ENCODE assay signal across 10 mouse cellular contexts in genomic region chr7:57591578-57592431, GRCm38 (mm10).
DNase-seq lines count a peak whose midpoint lies in the region; ATAC-seq lines count a peak whose summit lies in the region.
"Had no signal": no experiment of that assay in that cellular context is flagged by ENCODE, and none has a peak within 500 bp of the region (broad histone marks: within the 10 kb centered on the region; RNA-seq: fewer than 3 reads in every experiment).

No protein-coding gene starts in this region.

- no peaks in the 10 kb centered on the region for H3K9me3 ChIP-seq in forebrain, embryonic 15.5 days
- H3K9me3 ChIP-seq in intestine, embryonic 14.5 days (ENCODE audit: control insufficient read depth, low read length): no peaks in the 10 kb centered on the region
- H3K9me3 ChIP-seq in limb, embryonic 12.5 days: no peaks in the 10 kb centered on the region
- H3K9me3 ChIP-seq in neural tube, embryonic 11.5 days (ENCODE audit: control insufficient read depth, low read length): no peaks in the 10 kb centered on the region

- no peaks in the 10 kb centered on the region for H3K36me3 ChIP-seq in forebrain, embryonic 15.5 days
- no peaks in the 10 kb centered on the region for H3K36me3 ChIP-seq in intestine, embryonic 14.5 days (ENCODE audit: control insufficient read depth, insufficient read depth, low read length)
- H3K36me3 ChIP-seq in limb, embryonic 12.5 days: no peaks in the 10 kb centered on the region
- no peaks in the 10 kb centered on the region for H3K36me3 ChIP-seq in neural tube, embryonic 11.5 days (ENCODE audit: control insufficient read depth, insufficient read depth, low read length)
- H3K36me3 ChIP-seq: G1E had no signal

- under 1% methylated on average over 56 of the region's 56 CpGs for WGBS in forebrain, embryonic 15.5 days
- under 1% methylated on average over 54 of the region's 56 CpGs for WGBS in intestine, embryonic 14.5 days
- under 1% methylated on average over 56 of the region's 56 CpGs for WGBS in limb, embryonic 12.5 days
- WGBS in neural tube, embryonic 11.5 days: under 1% methylated on average over 55 of the region's 56 CpGs

- H3K27me3 ChIP-seq in forebrain, embryonic 15.5 days: 0 out of 2 replicates have a peak, but pooled peaks cover 4% of the 10 kb centered on the region
- peaks cover 26% of the 10 kb centered on the region for H3K27me3 ChIP-seq in intestine, embryonic 14.5 days (replicated peaks; ENCODE audit: control insufficient read depth, insufficient read depth, low read length)
- peaks cover 35% of the 10 kb centered on the region for H3K27me3 ChIP-seq in limb, embryonic 12.5 days
- H3K27me3 ChIP-seq in neural tube, embryonic 11.5 days (ENCODE audit: control insufficient read depth, insufficient read depth, low read length): peaks cover 9% of the 10 kb centered on the region; the same call in 1 of the 2 replicates

- peaks cover 17% of the 10 kb centered on the region for H3K4me1 ChIP-seq in forebrain, embryonic 15.5 days
- H3K4me1 ChIP-seq in intestine, embryonic 14.5 days (replicated peaks; ENCODE audit: control insufficient read depth, insufficient read depth, low read length): 0 out of 2 replicates have a peak, but pooled peaks cover 4% of the 10 kb centered on the region
- peaks cover 12% of the 10 kb centered on the region for H3K4me1 ChIP-seq in limb, embryonic 12.5 days (replicated peaks)
- 0 out of 2 replicates have a peak, but pooled peaks cover 3% of the 10 kb centered on the region for H3K4me1 ChIP-seq in neural tube, embryonic 11.5 days (ENCODE audit: control insufficient read depth, insufficient read depth, low read length)

- peak overlapping the region; percentile 86 for H3K27ac ChIP-seq in forebrain, embryonic 15.5 days (replicated peaks)
- H3K27ac ChIP-seq in intestine, embryonic 14.5 days (ENCODE audit: low read depth): no peak overlapping the region
- no peak overlapping the region for H3K27ac ChIP-seq in limb, embryonic 12.5 days
- no peak overlapping the region; the same call in 1 of the 2 replicates for H3K27ac ChIP-seq in neural tube, embryonic 11.5 days (ENCODE audit: low read depth, low read length)
- H3K27ac ChIP-seq: macrophage had no signal

- peak overlapping the region; percentile 94 for H3K4me2 ChIP-seq in forebrain, embryonic 15.5 days (replicated peaks)
- H3K4me2 ChIP-seq in intestine, embryonic 14.5 days (ENCODE audit: low read length): peak overlapping the region; percentile 91
- peak overlapping the region; percentile 89 for H3K4me2 ChIP-seq in limb, embryonic 12.5 days
- H3K4me2 ChIP-seq in neural tube, embryonic 11.5 days (ENCODE audit: low read depth): peak overlapping the region; percentile 89

- peak; percentile 30 for DNase-seq in layer of hippocampus, adult 11-12 months (ENCODE audit: low spot score)
- DNase-seq in layer of hippocampus, adult 9-11 months: no peak
- peak; percentile 52 for DNase-seq in cerebellum, adult 11 months
- peak; percentile 90 for DNase-seq in intestine, embryonic 14.5 days (ENCODE audit: low spot score)
- DNase-seq in neural tube, embryonic 11.5 days (ENCODE audit: low spot score): peak; percentile 77
- DNase-seq in urinary bladder, postnatal 14 days (ENCODE audit: low spot score): peak; percentile 32

- H3K9ac ChIP-seq in forebrain, embryonic 15.5 days (replicated peaks): peak overlapping the region; percentile 76
- H3K9ac ChIP-seq in intestine, embryonic 14.5 days (ENCODE audit: low read length): no peak overlapping the region
- H3K9ac ChIP-seq in limb, embryonic 12.5 days (replicated peaks): peak overlapping the region; percentile 58; the same call in 1 of the 2 replicates
- H3K9ac ChIP-seq in neural tube, embryonic 11.5 days (ENCODE audit: low read length): peak overlapping the region; percentile 60

- ATAC-seq in forebrain, embryonic 15.5 days (replicated peaks): peak; percentile 49
- ATAC-seq in intestine, embryonic 14.5 days (replicated peaks; ENCODE audit: low FRiP score, low TSS enrichment, low read depth): peak; percentile 16
- peak; percentile 53 for ATAC-seq in limb, embryonic 12.5 days (ENCODE audit: insufficient number of reproducible peaks, insufficient read depth, low FRiP score, low TSS enrichment, low read depth)
- ATAC-seq in neural tube, embryonic 11.5 days (ENCODE audit: insufficient read depth, low FRiP score, low TSS enrichment): peak; percentile 39

- peak overlapping the region; percentile 74 for H3K4me3 ChIP-seq in forebrain, embryonic 15.5 days
- peak overlapping the region; percentile 48 for H3K4me3 ChIP-seq in intestine, embryonic 14.5 days (ENCODE audit: low read depth, low read length)
- peak overlapping the region; percentile 67 for H3K4me3 ChIP-seq in limb, embryonic 12.5 days (replicated peaks)
- peak overlapping the region; percentile 72 for H3K4me3 ChIP-seq in neural tube, embryonic 11.5 days (ENCODE audit: low read depth, low read length)
